Mouse (Mus musculus) liver, adult 2 months (tissue): Measurements from ENCODE around the gene Helz2.

Experiments
- CTCF ChIP-seq: fragments of 200-500 bp; IDR thresholded peaks from 2 replicates; pipeline ENCODE4 v1.5.1; 2011; ENCODE audit warnings: low read depth, low read length, control low read depth
- POLR2A ChIP-seq: fragments of 200-500 bp; IDR thresholded peaks from 2 replicates; pipeline ENCODE4 v1.6.1; 2011; ENCODE audit warnings: low read length, control low read depth; ENCODE audit not compliant: insufficient read depth; ENCODE audit errors: extremely low read depth

- TF ChIP-seq POLR2A, result no peak
- no peak for TF ChIP-seq CTCF
These were observed 25.8 kb downstream of the Helz2 start for GRCm38 (mm10) chr2:181216037-181216436.
